Mouse (Mus musculus): Measurements from ENCODE around the gene Med12l.

DNA sequence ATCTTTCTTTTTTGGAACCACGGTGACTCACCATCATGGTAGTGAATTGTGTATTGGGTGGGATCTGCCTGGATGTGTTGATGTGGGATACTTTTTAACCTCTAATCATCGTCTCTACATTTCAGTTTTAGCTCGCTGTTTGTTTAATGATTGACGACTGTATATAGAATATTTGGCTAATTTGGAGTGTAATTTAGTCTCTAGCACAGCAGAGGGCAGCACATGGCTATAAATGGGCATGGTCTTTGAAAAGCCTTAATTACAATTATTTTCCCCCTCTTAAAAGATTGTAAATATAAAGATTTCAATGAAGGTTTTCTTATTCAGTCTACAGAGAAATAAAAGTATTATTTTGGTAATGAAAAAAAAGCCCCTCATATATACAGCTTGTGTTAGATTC is 71.7 kb downstream of the Med12l start:
- TF ChIP-seq MYOD1 (IDR thresholded peaks at IDR 0.05; ENCODE audit: control insufficient read depth in 1 of 3, insufficient read length in 2 of 3, low read depth in 2 of 3) (no peak), E2F4 (IDR thresholded peaks at IDR 0.05; ENCODE audit: insufficient read depth) (no peak), TCF3 (IDR thresholded peaks at IDR 0.05; ENCODE audit: insufficient read length, low read depth) (no peak), SRF (IDR thresholded peaks at IDR 0.05; ENCODE audit: control insufficient read depth, insufficient read length, low read depth) (no peak), POLR2A (IDR thresholded peaks at IDR 0.05; ENCODE audit: insufficient read length, low read depth) (no peak), MYOG (IDR thresholded peaks at IDR 0.05; ENCODE audit: control insufficient read depth in 1 of 3, insufficient read depth in 1 of 3, insufficient read length in 2 of 3, low read depth in 2 of 3) (no peak), POLR2AphosphoS2 (IDR thresholded peaks at IDR 0.05; ENCODE audit: insufficient read length, low read depth) (no peak), CEBPB (IDR thresholded peaks at IDR 0.05; ENCODE audit: insufficient read depth, poor library complexity, severe bottlenecking) (no peak), MAX (IDR thresholded peaks at IDR 0.05; ENCODE audit: low read depth) (no peak), TCF12 (IDR thresholded peaks at IDR 0.05; ENCODE audit: insufficient read depth, poor library complexity, severe bottlenecking) (no peak), REST (IDR thresholded peaks at IDR 0.05; ENCODE audit: insufficient read depth, insufficient read length) (no peak), USF1 (IDR thresholded peaks at IDR 0.05; ENCODE audit: low read depth) (no peak)
